Mouse (Mus musculus) right cerebral cortex, postnatal 36 days (tissue): ENCODE results near the gene As3mt.

Source experiments
- DNase-seq, 2 experiments: peaks; one replicate each; pipeline ENCODE4 v3.0.0; 2022; ENCODE audit warnings: low spot score in 2 of 2, mixed read lengths in 1 of 2

As3mt gene

DNA sequence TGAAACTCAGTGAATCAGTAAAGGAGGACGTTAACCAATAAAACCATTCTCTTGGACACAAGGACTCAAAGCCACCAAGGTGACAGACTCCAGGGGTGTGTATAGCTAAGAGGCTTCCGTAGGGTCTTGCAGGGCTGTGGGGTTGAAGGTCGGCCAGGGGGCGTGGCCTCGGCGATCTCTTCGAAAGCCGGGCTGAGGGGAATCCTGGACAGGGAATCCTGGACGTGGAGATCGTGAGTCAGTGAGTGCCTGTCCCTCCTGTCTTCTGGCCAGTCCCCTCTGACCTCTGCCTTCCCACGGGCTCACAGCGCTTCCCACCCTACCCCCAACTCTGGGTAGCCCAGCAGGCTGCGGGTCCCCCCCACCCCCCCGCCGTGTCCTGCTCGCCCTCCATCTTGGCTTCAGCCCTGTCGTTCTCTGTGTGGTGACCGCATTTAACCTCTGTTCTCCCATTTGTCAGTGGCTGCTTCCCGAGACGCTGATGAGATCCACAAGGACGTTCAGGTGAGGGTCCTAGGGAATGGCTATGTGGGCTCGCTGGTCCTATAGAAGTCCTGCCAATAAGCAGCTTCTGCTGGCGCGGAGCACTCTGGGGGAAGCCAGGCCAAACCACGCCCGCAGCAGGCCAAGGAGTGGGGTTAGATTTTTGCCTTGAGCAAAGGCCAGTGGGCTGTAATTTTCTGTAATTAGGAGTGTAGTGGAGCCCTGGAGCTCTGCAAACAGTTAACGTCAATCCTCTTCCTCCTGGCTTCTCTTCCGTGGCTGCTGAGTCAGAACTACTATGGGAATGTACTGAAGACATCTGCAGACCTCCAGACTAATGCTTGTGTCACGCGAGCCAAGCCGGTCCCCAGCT, at the start of gene As3mt:
As3mt (plus strand) TSS at position 163 of the 856 bp plus-strand sequence.
- peak in 1 of 2 experiments; percentile 16 for DNase-seq

DNA sequence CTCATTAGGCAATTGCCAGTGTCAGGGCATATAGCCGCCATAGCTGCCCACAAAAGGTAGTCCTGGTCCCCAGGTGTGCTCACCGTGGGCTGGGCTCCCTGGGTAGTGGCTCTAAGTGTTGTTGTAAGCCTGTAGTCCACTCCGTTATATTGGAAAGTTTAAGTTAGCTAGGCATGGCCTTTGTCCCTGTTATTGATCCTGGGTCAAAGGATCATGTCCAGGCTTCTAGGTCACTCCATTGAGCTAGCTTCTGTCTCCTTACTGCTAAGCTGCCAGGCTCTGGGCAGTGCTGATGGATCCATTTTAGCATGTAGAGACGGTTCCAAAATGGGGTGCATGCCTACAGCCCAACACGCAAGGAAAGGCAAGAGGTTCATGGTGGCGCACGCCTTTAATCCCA, 48.9 kb upstream of the As3mt start:
- no peak for DNase-seq

DNA sequence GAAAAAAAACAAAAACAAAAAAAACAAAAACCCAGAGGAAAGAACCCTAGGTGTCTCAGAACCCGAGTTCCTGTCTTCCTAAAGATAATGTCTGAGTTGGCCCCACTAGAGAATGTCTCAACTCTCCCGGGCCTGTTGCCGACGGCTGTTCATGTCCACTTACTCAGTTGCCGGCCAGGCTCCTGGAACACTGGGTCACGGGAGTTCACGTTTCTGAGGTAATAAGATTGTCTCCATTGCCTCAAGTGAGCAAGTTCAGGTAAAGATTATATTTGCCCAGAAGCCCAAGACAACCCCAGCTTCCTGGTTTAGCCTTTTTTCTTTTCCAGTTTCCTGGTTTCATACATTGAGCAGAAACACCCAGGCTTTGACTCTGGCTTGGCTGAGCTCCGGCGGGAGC, 48.4 kb upstream of the As3mt start:
- no peak for DNase-seq

DNA sequence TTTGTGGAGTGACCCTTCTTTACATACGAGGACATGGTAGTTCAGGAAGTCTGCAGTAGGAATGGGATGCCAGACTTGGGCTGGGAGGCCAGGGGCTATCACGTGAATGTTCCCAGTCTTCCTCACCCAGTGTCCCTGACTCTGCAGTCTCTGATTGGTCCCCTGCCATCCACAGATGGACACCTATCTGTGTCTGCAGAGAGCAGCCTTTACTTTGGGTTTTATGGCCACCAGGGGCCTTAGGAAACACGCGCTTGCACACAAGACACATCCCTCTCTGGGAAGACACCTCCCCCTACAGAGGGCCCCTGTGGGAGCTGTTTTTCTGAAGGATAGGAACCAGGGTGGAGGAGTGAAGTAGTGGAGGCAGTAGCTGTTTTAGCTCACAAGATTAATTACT, 45.7 kb upstream of the As3mt start:
- no peak for DNase-seq

DNA sequence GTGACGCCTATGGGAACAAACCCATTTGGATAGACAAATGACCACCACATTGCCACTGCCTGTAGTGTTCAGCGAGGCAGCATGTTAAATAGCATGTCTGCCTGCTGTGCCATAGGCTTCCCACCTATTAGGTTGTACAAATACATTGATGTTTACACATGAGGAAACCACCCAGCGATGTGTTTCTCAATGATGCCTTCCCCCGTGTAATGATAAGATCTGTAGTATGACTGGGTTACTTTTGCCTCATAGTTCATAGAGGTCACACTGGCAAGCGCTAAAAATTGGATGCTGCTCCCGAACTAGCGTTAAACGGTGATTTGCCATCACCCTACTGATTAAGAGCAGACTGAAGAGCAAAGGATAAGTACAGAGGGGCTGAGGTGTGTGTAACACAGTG, 45.0 kb upstream of the As3mt start:
- no peak for DNase-seq

DNA sequence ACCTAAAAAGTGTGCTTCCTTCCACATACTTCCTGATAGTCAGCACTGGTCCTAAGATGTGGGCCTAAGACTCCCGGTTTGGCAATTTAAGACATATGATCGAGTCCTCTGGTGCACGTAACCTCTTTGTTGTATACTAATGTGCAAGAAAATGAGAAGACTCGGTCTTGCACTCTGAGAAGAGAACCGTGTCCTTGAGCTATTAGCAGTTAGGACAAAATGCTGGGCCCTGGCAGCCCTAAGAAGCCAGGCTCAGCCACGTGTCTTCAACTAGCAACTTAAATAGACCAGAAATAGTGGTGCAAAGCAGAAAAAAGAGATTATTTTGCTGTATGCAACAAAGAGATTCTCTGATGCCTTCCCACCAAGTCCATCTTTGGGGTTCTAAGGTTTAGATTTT, 44.5 kb upstream of the As3mt start:
- DNase-seq: no peak

DNA sequence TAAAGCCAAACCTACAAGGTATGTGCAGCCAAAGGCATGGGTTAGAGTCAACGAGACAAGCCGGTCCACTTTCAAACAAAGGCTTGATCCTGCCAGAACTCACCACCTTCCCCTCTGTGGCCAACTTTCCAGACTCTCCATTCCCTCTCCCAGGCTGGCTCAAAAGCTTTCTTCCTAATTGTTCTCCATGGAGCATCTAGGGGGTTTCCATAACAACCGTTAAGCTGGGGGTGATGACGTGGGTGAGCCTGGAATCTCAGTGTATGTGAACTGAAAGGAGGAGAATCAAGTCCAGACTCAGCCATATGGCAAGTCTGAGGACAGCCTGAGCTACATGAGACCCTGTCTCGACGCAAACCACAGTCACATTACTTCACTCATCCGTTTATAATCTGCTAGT, 41.8 kb upstream of the As3mt start:
- peak; percentile 35 to 39 for DNase-seq

DNA sequence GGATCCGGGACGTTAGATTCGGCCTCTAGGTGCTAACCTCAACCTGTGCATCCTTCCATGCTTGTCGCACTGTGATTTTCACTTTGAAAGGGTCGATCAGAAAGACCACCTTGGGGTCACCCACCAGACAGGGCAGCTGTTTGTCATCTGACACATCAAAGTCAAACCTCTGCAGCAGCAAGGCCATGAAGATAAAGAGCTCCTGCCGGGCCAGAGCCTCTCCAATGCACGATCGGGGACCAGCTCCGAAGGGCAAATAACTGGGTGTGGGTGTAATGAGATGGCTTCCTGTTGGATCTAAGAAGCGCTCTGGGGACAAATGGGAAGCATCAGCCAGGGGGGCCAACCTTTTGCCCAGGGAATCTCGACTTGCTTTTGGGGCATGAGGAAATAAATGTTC, 40.0 kb upstream of the As3mt start:
- no peak for DNase-seq

DNA sequence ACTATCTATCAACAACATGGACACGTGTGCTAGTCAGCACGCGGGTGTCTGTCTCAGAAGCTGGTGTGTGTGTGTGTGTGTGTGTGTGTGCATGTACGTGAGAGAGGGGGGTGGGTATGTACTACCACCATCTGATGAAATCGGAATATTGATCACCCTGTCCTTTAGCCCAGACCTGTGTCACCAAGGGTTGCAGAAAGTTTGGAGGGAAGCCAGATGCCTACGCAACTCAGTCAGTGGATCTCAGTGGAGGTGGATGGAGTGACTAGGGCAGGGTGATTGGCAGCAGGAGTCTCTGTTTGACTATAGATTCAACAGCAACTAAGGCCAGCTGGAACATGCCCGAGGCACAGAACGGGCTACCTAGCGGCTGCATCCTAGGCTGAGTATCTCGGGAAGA, 39.0 kb upstream of the As3mt start:
- no peak for DNase-seq

DNA sequence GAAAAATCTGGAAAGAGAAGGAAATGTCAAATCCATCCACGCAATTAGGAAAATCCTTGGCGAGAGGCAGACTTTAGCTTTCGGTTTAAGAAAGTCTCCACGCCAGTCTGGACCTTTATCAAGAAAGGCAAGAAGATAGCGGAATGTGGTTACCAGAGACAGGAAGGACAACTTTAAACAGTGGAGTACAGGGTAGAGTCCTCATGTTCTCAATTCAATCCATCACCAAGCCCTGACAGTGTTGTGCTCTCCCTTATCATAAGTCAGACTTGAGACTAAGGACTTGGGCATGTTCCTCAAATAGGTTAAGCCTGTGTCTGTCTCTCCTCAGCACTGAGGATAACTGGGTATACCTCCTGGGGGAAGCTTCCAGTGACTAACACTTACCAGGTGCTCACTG, 37.5 kb upstream of the As3mt start:
- DNase-seq: no peak

DNA sequence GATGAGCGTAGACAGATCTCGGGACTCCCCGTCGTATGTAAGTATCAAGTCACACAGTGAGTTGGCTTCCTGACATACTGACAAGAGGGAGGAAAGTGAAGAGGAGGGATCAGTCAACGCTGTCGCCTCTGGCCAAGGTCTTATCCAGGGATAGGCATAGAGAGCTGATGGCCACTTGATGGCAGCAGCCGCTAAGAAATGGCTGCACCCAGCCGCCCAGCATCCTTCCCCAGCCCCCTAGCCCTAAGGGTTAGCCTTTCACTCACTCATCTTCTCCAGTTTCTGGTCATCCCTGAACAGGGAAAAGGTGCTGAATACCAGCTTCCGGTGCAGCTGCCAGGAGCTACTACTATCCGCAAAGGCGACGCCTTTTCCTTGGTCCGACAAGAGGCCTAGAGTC, 36.6 kb upstream of the As3mt start:
- DNase-seq: no peak

DNA sequence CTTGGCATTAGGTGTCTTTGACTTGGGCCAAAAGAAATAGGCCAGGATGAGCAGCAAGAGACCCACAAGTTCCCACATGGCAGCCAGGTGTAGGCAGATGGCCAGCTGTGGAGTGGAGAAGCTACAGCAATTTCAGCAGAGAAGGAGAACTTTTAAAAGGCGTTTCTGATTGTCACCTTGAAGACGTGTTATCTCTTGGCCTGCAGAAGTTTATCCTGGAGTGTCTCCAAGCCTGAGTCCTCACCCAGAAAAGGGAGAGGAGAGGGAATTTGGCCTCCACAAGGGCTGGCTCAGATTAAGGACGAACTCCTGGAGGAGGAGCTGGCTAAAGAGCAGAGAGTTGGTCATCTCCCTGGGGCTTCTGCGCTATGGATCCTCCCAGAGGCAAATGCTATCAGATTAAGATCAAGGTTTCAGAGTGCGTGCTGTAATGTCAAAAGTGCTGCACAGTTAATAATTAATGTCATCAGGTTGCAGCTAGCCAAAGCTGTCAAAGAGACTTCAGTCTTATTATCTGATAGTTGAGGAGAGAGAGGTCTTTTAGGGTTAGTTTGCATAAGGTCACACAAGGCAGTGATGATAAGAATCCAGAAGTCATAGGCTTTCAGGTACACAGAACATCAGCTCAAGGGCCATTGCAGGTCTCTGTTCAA, 34.4 kb upstream of the As3mt start, which contains the start of gene Cyp17a1:
Cyp17a1 (minus strand) TSS at position 407 of the 653 bp plus-strand sequence.
- no peak for DNase-seq

DNA sequence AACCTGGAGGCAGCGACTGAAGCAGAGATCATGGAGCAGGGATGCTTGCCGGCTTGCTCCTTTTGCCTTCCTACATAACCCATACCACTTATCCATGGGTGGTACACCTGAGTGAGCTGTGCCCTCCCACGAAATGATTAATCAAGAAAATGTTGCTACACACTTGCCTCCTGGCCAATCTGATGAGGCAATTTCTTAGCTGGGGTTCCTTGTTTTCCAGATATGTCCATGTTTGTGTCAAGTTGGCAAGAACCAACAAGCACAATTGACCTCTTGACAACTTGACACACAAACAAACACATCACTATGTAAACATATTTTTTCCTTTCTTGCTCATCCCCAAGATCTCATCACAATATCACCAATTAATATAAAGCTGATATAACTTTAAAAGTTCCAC, 31.6 kb upstream of the As3mt start:
- DNase-seq: no peak

DNA sequence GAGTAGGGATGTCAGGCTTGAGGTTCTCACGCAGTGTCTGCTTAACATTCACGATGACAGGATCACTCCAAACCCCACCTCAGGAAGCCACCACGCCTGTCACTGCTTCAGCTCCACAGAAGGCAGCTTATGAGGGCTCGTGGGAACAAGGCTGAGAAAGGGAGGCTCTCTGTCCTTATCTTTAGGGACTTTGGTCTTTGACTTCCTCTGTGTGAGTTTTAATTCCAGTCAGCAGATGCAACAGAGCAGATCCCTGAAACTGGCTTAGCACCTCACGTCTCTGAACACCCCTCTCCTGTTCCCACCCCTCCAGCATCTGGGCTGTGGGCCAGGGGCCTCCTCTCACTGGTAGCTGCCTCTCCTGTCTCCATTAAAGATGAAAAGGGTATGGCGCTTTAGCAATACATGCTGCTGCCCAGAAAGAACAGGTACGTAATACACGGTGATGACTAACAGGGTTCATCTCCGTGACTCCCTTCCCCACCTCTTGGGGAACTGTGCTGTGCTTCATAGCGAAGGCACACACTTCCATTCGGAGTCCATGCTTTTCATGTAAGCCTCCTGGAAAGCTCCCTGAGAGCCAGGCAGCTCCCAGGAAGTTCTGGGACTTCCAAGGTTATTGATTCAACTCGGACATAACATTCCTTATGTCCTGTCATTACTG, 27.4 kb upstream of the As3mt start:
- DNase-seq: no peak

DNA sequence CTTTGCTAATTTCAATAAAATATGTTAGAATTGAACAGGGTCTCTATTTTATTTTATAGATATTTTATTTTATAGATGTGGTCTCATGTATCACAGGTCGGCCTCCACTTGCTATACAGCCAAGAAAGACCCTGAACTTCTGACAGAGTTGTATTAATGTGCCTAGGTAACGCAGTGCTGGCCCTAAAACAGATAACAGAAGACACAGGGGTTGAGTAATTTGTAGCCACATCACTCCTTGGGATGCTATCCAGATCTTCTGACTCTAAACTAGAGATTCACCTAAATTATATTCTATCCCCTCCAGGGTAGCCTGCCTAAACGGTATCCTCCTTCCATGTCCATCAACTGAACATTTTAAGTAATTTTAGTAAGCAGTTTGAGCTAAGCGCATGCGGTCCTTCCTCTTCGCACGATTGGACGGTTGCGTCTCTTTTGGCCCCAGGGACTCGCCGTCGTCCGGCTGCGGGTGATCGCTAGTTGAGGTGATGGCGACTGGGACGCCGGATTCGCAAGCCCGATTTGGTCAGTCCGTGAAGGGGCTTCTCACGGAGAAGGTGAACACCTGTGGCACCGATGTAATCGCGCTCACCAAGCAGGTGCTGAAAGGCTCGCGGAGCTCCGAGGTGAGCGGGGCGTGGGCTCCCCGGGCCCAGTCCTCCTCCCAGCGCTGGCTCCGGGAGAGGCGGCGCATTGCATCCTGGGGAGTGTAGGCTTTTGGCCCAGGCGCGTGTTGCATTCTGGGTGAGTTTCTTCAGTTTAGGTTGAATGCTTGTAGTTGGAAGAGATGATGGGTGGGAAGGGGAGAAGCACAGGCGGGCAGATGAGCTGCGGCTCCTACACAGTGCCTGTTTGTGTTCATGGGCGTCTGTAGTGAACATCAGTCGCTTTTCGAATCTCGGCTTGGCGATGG, 17.5 kb upstream of the As3mt start, which contains the start of gene Borcs7:
Borcs7 (plus strand) TSS at position 447 of the 913 bp plus-strand sequence.
- peak; percentile 89 for DNase-seq

DNA sequence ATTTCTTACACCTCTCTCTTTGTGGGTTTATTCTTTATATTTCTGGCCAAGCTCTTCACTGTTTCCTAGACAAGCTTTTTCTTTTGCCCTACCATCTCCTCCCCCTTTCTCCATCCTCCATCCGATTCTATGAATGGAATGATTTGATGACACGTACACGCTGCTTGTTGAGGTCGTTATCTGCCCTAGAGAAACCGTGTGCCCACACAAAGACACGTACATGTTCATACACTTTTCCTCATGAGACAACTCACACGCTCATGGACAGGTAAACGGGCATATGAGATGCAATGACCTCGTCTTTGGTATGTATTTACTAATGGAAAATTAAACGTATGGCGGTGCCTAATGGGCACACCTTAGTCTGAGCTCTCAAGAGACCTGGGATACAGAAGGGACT, 16.9 kb upstream of the As3mt start:
- no peak for DNase-seq

DNA sequence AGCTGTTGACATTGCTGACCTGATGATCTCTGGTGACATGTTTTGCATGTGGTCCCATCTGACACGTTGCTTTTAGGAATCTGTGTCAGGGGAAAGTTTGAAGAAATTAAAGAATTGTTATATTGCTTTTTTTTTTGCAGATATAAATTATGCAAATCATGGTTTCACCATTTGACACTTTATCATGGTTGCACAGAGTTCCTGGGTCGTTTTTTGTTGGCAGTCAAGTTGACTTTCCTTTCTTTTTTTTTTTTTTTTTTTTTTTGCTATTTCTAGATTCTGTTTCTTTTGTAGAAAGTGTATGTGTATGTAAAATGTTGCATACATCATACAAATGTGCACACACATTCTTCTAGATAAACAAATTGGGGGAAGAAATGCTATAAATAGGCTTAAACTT, 16.2 kb upstream of the As3mt start:
- DNase-seq: no peak

DNA sequence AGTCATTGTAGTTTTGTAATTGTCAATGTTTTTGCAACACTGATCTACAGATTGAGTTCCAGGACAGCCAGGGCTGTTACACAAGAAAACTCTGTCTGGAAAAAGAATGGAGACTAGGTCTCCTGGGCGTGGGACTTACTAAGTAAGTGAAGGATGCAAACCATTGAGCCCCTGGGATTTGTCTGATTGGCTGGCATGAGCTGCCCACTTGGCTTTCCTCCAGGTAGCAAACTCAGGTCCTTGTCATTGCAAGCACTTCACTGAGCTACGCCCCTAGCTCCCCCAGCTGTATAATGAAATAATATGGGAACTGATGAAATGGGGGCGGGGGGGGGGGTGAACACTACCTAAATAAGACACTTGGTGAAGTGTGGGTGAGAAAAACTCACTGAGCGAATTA, 14.1 kb upstream of the As3mt start:
- no peak for DNase-seq

DNA sequence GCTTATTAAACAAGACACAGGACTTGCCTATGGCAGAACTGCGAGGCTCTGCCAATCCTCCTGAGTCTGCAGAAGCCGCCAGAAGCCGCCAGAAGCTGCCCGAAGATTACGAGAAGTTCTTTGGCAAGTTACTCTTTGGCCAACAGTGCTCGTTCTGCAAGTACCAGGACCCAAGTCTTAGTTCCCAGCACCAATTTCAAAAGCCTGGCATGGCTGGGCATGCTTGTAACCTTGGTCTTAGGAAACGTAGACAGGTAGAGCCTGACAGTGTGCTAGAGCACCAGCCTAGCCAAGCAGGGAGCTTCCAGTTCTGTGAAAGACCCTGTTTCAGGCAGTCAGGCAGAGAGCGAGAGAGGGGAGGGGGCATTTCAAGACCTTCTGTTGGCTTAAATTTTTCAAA, 10.8 kb upstream of the As3mt start:
- DNase-seq: no peak

DNA sequence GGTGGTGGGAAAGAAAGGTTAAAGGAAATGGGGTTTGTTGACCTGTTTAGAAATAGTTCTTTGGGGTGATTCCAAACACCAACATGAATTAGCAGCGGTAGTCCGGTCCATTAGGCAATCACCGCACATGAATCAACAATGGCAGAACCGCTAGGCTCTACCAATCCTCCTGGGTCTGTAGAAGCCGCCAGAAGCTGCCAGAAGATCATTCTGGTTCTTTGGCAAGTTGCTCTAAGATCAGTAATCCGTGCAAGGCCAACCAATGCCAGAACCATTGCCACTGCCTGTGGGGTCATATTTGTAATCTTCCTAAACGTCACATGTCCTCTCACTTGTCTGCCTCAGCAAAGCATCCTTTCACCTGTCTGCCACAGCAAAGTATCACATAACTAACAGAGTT, 10.3 kb upstream of the As3mt start:
- DNase-seq: no peak

DNA sequence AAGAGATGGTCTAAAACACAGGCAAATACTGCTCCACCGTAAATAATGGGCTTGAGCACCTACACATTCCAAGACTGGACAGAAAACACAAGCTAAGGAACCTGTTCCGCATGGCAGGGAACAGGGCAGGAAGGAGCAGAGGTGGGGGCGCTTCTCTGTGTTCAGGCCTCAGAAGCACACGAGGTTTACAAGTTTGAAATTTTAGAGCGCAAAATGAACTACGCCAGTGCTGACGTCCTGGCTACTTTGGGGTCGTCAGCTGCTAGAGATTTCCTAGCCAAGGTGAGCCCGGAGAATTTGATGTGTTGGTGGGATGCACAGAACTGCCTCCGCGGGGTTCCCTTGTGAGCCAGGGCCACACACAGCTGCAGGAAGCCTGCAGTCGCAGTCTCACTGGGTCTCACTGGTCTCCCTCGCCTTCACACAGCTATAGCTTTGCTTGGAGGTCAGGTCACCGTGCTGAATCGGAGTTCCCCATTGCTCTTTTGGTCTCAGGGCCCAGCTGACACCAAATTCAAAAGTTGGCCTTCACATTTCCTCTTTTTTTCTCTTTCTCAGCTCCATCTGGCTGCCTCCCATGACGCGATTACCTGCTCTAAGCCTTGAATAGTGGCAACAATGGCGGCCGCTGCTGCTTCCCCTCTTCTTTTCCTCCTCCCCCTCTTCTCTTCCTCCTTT, 9.3 kb upstream of the As3mt start:
- no peak for DNase-seq
